Mouse (Mus musculus) heart, postnatal 0 days (tissue): ENCODE data around the gene Ap1ar. TPM values are rescaled to one million over a fixed set of nuclear protein-coding genes. Genes with fewer than 3 reads are reported as not detected.

ENCODE experiments used
- ATAC-seq: fragments of 200-750 bp; cut with Nextera tagmentation; 2 replicates; pipeline ENCODE4 v1.8.0; 2017; ENCODE audit warnings: low read depth, moderate number of reproducible peaks, moderate library complexity; ENCODE audit not compliant: insufficient read depth
- DNase-seq: peaks from one replicate; pipeline ENCODE4 v3.0.0-alpha.2; 2016; ENCODE audit warnings: low spot score
- H3K27ac ChIP-seq: fragments of 300-500 bp; sonication (generic); 2 replicates; pipeline ENCODE4 v1.5.1; 2014; ENCODE audit warnings: low read depth, mild to moderate bottlenecking
- H3K27me3 ChIP-seq: fragments of 300-500 bp; sonication (generic); 2 replicates; pipeline ENCODE4 v1.6.1; 2014; ENCODE audit warnings: low read length, mixed read lengths; ENCODE audit not compliant: control insufficient read depth, insufficient read depth
- H3K36me3 ChIP-seq: fragments of 300-500 bp; sonication (generic); replicated peaks from 2 replicates; pipeline ENCODE4 v1.6.1; 2014; ENCODE audit warnings: low read length, mixed read lengths; ENCODE audit not compliant: control insufficient read depth, insufficient read depth
- H3K4me1 ChIP-seq: fragments of 300-500 bp; sonication (generic); 2 replicates; pipeline ENCODE4 v1.6.1; 2014; ENCODE audit warnings: antibody characterized with exemption; ENCODE audit not compliant: control insufficient read depth, insufficient read depth
- H3K4me2 ChIP-seq: fragments of 300-500 bp; sonication (generic); 2 replicates; pipeline ENCODE4 v1.6.1; 2014; ENCODE audit warnings: low read depth, mild to moderate bottlenecking, low read length, moderate library complexity
- H3K4me3 ChIP-seq: fragments of 300-500 bp; sonication (generic); 2 replicates; pipeline ENCODE4 v1.5.1; 2014; ENCODE audit warnings: low read depth, low read length
- H3K9ac ChIP-seq: fragments of 300-500 bp; sonication (generic); replicated peaks from 2 replicates; pipeline ENCODE4 v1.6.1; 2014; ENCODE audit warnings: low read depth, low read length, mixed read lengths
- H3K9me3 ChIP-seq: fragments of 300-500 bp; sonication (generic); replicated peaks from 2 replicates; pipeline ENCODE4 v1.6.1; 2016; ENCODE audit warnings: low read length; ENCODE audit not compliant: control insufficient read depth
- CTCF ChIP-seq: IDR thresholded peaks from 2 replicates; pipeline ENCODE4 v1.5.1; 2016; ENCODE audit warnings: antibody characterized with exemption, control low read depth, low read depth
- EP300 ChIP-seq: IDR thresholded peaks from 2 replicates; pipeline ENCODE4 v1.6.1; 2016; ENCODE audit warnings: antibody characterized with exemption, low read depth
- WGBS: fragments of 180-500 bp; shearing (Covaris S2); extraction: QIAGEN DNeasy Blood & Tissue Kit; methylation state at CpG from one replicate; pipeline ENCODE4 v1.1.7; 2014; 5-methylcytosine and 5-hydroxymethylcytosine counted together
- polyA plus RNA-seq: library from polyadenylated mRNA; unstranded; fragments of >200 nt; fragmentation: Nextera tagmentation; extraction: Ambion mirVana; gene quantifications from 2 replicates; pipeline ENCODE4 v1.2.1, GENCODE M21; 2015
- total RNA-seq: library from RNA; depleted of rRNA; stranded (reverse); fragments of >200 nt; gene quantifications from 2 replicates; pipeline ENCODE4 v1.2.3, GENCODE M21; 2014; ENCODE audit warnings: low replicate concordance

Gene Ap1ar
- total and polyA plus RNA-seq, 2 experiments from 2014 or later, result 16.4 to 18.2 TPM

DNA sequence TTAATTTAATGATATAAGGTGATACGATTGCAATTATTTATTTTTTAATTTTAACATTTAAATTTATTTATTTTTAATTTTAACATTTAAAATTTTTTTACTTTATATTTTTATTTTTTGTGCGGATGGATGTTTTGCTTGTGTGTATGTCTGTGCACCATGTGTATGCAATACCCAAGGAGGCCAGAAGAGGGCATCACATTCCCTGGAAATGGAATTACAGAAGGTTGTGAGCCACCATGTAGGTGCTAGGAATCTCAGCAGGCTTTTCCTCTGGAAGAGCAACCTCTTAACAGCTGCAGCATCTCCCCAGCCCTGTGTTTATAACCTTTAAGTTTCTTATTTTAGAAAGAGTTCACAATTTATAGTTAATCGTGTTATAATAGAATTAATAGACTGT lies 41.6 kb downstream of the Ap1ar start:
- WGBS, result 95% methylated on average over 3 of the region's 3 CpGs
- H3K9ac ChIP-seq, result no peak overlapping the region
- H3K36me3 ChIP-seq, result no peaks in the 10 kb centered on the region; the same call in 1 of the 2 replicates
- TF ChIP-seq CTCF, result no peak
- TF ChIP-seq EP300, result no peak
- DNase-seq, result no peak
- H3K4me2 ChIP-seq, result no peak overlapping the region
- H3K27me3 ChIP-seq, result peaks cover 3% of the 10 kb centered on the region; the same call in 1 of the 2 replicates
- no peaks in the 10 kb centered on the region for H3K9me3 ChIP-seq
- H3K4me3 ChIP-seq, result no peak overlapping the region
- no peak for ATAC-seq
- H3K27ac ChIP-seq, result no peak overlapping the region
- H3K4me1 ChIP-seq, result no peaks in the 10 kb centered on the region

DNA sequence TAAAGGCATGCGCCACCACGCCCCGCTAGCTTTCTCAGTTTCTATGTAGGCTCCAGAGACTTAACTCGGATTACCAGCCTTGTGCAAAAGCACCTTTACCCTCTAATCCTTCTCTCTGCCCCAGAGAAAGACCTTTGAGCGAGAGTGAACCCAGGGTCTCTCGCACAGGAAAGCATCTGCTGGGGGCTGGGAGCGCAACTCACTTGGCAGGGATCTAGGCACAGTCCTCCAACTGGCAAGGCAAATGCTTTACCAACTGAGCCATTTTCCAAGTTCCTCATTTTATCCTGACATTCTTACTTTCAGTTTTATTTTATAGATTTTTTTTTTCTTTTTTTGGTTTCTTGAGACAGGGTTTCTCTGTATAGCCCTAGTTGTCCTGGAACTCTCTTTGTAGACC lies 44.3 kb downstream of the Ap1ar start:
- Histone ChIP-seq H3K9me3 (no peaks in the 10 kb centered on the region), H3K27ac (no peak overlapping the region), H3K27me3 (peaks cover 8% of the 10 kb centered on the region; the same call in 1 of the 2 replicates), H3K4me1 (no peaks in the 10 kb centered on the region), H3K4me2 (no peak overlapping the region), H3K4me3 (no peak overlapping the region), H3K36me3 (no peaks in the 10 kb centered on the region; the same call in 1 of the 2 replicates), H3K9ac (no peak overlapping the region)
- ATAC-seq (no peak), DNase-seq (no peak)
- no peak for TF ChIP-seq CTCF
- TF ChIP-seq EP300, result no peak
- 83% methylated on average over 7 of the region's 7 CpGs for WGBS

DNA sequence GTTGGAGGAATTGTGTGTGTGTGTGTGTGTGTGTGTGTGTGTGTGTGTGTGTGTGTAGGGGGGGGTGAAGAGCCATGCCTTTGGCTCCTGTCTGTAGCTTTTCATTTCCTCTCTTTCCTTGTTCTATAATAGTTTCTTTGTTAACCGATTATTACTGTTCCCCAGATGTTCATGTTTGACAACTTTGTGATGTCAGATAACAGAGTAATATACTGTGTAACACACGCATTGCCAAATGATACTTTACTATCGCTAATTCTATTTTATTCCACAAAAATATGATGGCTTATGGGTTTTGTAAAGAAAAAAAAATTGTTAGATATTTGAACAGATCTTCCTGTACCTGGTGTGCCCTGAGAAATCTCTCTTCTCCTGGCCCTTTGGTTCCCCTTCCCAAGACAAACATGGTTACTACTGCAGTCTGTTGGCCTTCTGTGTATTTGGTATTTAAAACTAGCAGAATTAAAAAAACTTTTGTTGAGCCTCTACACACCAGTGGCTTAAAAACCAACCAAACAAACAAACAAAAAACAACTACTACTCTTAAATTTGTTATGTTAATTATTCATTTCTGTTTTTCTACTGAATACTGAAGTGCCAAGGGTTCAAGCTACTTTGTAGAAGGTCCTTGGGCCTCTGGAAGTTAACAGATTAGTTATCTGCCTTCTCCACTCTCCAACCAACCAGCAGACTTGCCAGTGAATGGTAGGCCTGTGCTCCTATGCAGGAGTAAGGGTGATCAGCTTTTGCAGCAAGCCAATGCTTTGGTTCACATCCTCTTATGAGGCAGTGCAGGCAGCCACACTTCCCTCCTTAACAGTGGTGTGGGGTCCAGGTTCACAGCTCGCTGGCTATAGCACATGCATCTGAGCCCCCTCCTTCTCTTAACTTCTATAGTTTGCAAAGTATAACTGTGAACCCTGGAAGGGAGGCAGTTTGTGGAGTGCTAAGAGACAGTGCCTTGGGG lies 45.4 kb downstream of the Ap1ar start:
- WGBS, result 61% methylated on average over 4 of the region's 4 CpGs
- Histone ChIP-seq H3K27ac (no peak overlapping the region), H3K9ac (no peak overlapping the region), H3K4me2 (peak overlapping the region; percentile 98; the same call in 1 of the 2 replicates), H3K9me3 (no peaks in the 10 kb centered on the region), H3K4me3 (no peak overlapping the region), H3K27me3 (peaks cover 11% of the 10 kb centered on the region; the same call in 1 of the 2 replicates), H3K4me1 (no peaks in the 10 kb centered on the region), H3K36me3 (no peaks in the 10 kb centered on the region; the same call in 1 of the 2 replicates)
- DNase-seq, result no peak
- ATAC-seq, result no peak
- no peak for TF ChIP-seq EP300
- TF ChIP-seq CTCF, result no peak

DNA sequence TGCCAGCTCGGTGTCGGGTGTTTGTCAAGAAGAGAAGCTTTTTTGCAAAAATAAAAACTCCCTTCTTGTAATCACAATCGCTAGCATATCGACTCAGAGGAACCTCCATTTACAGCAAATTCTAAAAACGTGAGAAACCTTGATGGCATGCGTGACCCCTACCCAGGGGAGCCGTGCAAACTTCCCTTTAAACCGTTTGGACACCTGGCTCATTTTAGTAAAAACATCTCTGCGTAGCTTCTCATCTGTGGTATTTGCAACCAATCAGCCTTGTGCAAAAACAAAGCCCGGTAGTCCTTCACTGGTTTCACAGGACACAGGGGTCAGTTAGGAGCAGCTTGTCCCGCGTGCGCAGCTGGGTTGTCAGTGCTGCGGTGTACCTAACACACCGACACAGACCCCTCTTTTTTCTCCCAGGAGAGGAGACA lies 46.3 kb downstream of the Ap1ar start:
- Histone ChIP-seq H3K36me3 (no peaks in the 10 kb centered on the region), H3K4me2 (peak overlapping the region; percentile 98), H3K4me3 (peak overlapping the region; percentile 63), H3K27me3 (peaks cover 11% of the 10 kb centered on the region; the same call in 1 of the 2 replicates), H3K9me3 (no peaks in the 10 kb centered on the region), H3K27ac (no peak overlapping the region), H3K9ac (peak overlapping the region; percentile 57), H3K4me1 (no peaks in the 10 kb centered on the region)
- TF ChIP-seq EP300, result no peak
- no peak for TF ChIP-seq CTCF
- 4% methylated on average over 15 of the region's 15 CpGs for WGBS
- DNase-seq (no peak), ATAC-seq (0 out of 2 replicates have a peak, but pooled peaks have one; percentile 27)

DNA sequence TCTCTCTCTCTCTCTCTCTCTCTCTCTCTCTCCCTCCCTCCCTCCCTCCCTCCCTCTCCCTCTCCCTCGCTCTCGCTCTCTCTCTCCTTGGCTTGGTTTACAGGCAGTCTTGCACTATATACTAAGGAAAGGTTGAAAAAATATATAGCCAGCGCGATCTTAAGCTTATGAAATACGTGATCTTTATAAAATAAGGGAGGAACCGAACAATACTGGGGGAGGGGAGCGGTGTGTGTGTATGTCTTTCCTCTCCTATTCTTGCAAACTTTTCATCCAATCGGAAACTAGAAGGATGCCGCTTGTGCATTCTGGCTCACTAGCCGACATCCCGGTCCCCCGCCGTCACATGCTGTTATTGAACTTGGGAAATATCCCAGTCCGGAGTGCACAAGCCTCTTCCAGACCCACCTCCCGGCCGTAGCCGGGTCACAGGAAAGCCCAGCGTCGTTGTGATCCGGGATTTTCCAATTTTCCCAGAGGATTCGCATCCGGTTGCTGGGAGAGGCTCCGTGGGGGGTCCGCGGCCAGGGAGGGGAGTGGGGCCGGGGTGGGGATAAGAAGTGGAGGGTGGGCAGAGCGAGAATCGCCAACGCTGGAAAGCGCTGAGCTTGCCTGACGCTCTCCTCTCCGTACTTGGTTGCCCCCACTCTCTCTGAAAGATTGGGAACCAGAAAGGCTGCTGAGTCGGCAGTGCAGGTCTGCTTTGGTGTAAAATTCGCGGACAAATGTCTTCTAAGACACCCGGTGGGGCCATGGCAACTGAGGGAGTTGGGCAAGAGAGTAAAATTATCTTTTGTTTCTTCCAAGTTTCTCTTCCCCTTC lies 46.9 kb downstream of the Ap1ar start:
- peak overlapping the region; percentile 59 for H3K9ac ChIP-seq
- ATAC-seq (peak; percentile 56), DNase-seq (peak; percentile 38)
- no peaks in the 10 kb centered on the region for H3K9me3 ChIP-seq
- TF ChIP-seq CTCF, result no peak
- TF ChIP-seq EP300, result no peak
- H3K4me2 ChIP-seq, result peak overlapping the region; percentile 98
- no peaks in the 10 kb centered on the region for H3K4me1 ChIP-seq
- peak overlapping the region; percentile 23 for H3K27ac ChIP-seq
- H3K4me3 ChIP-seq, result peak overlapping the region; percentile 63
- WGBS, result under 1% methylated on average over 34 of the region's 36 CpGs
- peaks cover 11% of the 10 kb centered on the region; the same call in 1 of the 2 replicates for H3K27me3 ChIP-seq
- H3K36me3 ChIP-seq, result no peaks in the 10 kb centered on the region
